Mouse (Mus musculus): ENCODE results near the gene Efcab3. TPM values are rescaled to one million over a fixed set of nuclear protein-coding genes. Genes with fewer than 3 reads are reported as not detected.
"Not testable (repeated sequence)": the region's sequence is repeated elsewhere in the genome, so short reads cannot be mapped to it uniquely, and the experiment has no call there.

The Efcab3 gene
- under 1 TPM; 0.55 to 0.69 TPM for total RNA-seq (2021)
- long read RNA-seq, experiment 1, result 0 reads
- long read RNA-seq, experiment 2, result 0 reads

DNA sequence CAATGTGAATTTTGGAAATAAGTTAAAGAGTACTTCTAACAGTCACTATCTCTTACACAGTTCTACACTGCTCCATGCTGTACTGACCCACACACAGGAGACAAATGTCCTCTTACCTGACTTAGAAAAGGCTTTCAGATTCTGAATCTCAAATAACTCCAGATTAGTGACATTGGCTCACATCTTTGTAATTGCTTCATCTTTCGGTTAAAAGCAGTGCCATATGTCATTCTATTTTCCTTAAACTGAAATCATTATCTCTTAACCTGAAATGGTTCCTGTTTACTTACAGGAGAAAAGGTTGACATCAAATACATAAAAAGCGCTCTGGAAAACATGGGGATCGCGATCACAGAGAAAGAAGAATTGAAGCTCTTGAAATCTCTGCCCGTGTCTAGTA lies at the start of gene Efcab3:
Gene Efcab3 (plus strand): TSS at position 301 of the 400 bp plus-strand sequence.
- DNase-seq (ENCODE audit: low spot score in 2 of 2), result no peak

DNA sequence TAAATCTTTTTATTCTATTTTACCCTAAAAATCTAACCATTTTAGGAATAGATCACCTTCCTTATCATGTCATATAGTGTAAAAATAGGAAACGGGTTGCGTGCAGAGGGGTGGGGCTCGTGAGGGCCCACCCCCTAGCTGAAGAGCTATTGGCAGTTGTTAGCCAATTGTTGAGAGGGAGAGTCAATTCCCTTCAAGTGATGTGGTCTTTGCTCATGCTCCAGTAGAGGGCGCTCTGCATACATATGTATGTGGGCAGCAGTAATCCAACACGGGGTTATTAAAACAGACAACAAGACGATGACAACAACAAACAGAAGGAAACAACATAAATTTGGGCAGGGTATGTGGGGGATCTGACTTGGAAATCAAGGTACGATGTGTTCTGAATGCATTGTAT lies 42.3 kb upstream of the Efcab3 start:
- no peak for DNase-seq (ENCODE audit: low spot score in 2 of 2)

- DNase-seq (ENCODE audit: low spot score in 2 of 2), result no peak
Observed at GRCm38 (mm10) chr11:105028744-105029348, 34.5 kb upstream of the Efcab3 start.

- DNase-seq (ENCODE audit: low spot score in 2 of 2), result no peak
Observed at GRCm38 (mm10) chr11:105029525-105029924, 33.9 kb upstream of the Efcab3 start.

GRCm38 (mm10) chr11:105030229-105030628 lies 33.2 kb upstream of the Efcab3 start:
- no peak for DNase-seq (ENCODE audit: low spot score in 2 of 2)

DNA sequence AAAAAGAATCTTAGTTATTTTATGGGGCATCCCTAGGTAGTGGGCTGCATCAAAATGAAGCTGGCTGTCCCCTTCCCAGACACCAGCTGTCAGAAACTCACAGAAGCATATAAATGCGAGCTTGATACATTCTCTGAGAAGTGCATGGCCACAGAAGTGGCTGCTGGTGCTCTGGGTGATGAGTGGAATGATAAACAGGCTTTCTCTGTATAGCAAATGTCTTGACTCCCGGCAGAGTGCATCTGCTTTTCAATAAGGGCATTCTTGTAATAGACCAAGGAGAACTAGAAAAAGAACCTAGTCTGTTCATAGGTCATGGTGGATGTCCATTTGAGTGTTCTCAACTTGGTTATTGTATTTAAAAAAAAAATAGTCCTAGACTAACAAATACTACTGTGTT lies 32.3 kb upstream of the Efcab3 start:
- peak in 1 of 2 experiments; percentile 31 for DNase-seq (ENCODE audit: low spot score in 2 of 2)

- DNase-seq (ENCODE audit: low spot score in 2 of 2), result no peak
Observed at GRCm38 (mm10) chr11:105035081-105035480, 28.3 kb upstream of the Efcab3 start.

- DNase-seq (ENCODE audit: low spot score in 2 of 2), result not testable (repeated sequence)
Observed at GRCm38 (mm10) chr11:105112448-105112847, 49.1 kb downstream of the Efcab3 start.

GRCm38 (mm10) chr11:105117814-105118213 lies 54.4 kb downstream of the Efcab3 start:
- DNase-seq (ENCODE audit: low spot score in 2 of 2), result no peak

DNA sequence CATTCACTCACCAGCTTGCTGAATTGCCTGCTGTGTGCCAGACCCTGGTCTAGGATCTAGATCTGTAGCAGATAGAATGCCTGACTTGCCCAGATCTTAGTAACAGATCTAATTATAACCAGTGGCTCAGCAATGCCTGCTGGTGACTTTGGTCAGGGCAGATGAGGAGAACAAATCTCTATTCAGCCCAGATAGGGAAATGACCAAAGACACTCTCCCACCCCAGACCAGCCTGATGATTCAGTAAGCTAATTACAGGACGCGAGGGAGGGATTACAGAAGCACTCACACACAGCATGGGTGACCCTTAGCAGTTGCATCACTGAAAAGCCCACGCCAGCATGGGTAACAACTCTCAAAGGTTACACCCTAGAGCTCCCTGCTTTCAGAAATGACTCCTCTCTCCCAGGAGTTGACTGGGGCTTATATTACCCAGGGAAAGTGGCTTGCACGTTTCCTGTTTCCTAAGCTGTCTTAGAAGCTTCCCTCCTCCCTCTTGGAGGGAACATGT lies 57.2 kb downstream of the Efcab3 start:
- no peak for DNase-seq (ENCODE audit: low spot score in 2 of 2)

- not testable (repeated sequence) for DNase-seq (ENCODE audit: low spot score in 2 of 2)
Observed at GRCm38 (mm10) chr11:105121792-105122191, 58.4 kb downstream of the Efcab3 start.

GRCm38 (mm10) chr11:105123986-105124385 lies 60.6 kb downstream of the Efcab3 start:
- DNase-seq (ENCODE audit: low spot score in 2 of 2), result peak; percentile 9 to 20

DNA sequence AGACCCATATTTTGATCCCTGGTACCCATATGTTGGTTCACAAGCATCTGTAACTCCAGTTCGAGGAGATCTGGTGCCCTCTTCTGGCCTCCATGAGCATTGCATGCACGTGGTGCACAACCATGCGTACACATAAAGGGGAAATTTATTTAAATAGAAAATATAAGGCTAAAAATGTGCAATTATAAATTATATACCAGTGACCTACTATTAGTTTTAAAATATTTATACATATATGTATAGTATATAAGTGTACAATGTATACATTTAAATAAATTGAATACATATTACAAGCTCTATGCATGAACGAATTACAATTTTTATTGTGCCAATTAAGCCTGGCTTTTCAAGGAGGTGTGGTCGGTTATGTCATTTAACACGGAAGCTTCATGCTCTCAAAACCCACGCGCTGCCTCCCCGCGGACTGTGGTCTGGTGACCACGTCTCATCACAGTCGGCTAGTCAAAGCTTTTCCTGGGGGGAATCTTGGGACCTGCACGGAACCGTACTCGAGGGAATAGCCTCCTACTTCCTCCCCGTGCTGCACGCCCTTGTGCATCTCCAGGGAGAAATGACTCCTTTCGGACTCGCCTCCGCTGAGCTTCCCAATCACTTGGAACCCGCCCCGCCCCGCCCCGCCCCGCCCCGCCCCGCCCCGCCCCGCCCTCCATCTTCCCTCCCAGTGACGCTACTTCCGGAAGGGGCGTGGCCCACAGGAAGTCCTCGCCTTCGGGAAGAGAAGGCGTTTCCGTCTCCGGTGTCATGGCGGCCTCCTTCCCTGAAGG lies 62.5 kb downstream of the Efcab3 start, which contains the start of gene Mettl2:
Gene Mettl2 (plus strand): TSS at position 691 of the 785 bp plus-strand sequence.
- peak; percentile 77 to 85 for DNase-seq (ENCODE audit: low spot score in 2 of 2)

GRCm38 (mm10) chr11:105126520-105127029 lies 63.2 kb downstream of the Efcab3 start:
- DNase-seq (ENCODE audit: low spot score in 2 of 2), result no peak

DNA sequence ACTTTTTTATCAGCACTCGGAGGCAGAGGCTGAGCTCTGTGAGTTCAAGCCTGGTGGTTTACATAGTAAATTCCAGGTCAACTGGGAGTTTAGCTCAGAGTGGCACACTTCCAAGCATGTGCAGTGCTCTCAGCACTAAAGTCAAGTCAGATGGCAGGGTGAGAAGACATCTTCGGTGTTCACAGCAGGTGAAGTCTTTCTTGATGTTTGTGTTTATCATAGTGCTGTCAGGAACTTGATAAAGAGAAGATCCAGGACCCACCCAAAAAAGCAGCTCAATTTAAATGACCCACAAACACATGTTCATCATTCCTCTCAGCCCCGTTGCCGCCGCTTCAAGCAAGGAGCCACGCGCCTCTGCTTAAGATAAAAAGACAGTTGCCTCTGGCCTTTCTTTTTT lies 72.3 kb downstream of the Efcab3 start:
- DNase-seq (ENCODE audit: low spot score in 2 of 2), result no peak

DNA sequence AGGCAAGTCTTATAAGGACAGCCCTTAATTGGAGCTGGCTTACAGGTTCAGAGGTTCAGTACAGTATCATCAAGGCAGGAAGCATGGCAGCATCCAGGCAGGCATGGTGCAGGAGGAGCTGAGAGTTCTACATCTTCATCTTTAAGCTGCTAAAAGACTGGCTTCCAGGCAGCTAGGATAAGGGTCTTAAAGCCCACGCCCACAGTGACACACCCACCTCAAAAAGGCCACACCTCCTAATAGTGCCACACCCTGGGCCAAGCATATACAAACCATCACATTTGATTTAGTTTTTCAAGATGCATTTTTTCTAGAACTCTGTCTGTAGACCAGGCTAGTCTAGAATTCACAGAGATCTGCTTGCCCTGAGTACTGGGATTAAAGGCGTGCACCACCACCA lies 73.9 kb downstream of the Efcab3 start:
- not testable (repeated sequence) for DNase-seq (ENCODE audit: low spot score in 2 of 2)

- DNase-seq (ENCODE audit: low spot score in 2 of 2), result not testable (repeated sequence)
Observed at GRCm38 (mm10) chr11:105140512-105140911, 77.1 kb downstream of the Efcab3 start.

GRCm38 (mm10) chr11:105141115-105141514 lies 77.7 kb downstream of the Efcab3 start:
- DNase-seq (ENCODE audit: low spot score in 2 of 2), result no peak

DNA sequence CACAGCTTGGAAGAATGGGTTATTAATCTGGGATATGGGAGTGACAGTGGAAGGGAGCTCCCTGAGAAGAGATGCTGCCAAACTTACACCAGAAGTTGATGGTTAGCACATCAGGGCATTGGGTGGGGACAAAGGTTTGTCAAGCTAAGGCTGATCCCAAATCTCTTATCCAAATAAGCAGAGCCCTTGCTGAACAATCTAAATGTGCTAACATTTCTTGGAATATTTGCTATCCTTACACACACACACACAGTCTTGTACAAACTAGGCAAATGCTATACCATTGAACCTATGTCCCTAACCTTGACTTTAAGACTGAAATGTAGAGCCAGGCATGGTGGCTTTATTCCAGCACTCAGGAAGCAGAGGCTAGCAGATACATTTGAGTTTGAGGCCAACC lies 80.2 kb downstream of the Efcab3 start:
- DNase-seq (ENCODE audit: low spot score in 2 of 2), result no peak

DNA sequence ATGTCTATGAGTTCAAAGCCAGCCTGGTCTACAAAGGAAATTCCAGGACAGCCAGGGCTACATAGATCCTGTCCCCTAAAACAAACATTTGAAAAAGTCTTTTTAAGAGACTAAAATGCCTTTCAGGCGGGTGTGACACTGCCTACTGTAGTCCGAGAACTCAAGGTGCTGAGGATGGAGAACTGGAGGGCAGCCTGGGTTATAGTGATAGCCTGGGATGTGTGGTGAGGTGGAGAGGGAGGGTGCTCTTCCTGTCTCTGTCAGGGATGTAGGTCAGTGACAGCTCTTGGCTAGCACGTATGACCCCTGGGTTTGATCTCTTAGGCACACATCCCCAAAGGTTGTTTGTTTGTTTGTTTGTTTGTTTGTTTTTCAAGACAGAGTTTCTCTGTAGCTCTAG lies 80.7 kb downstream of the Efcab3 start:
- no peak for DNase-seq (ENCODE audit: low spot score in 2 of 2)

- DNase-seq (ENCODE audit: low spot score in 2 of 2), result no peak
Observed at GRCm38 (mm10) chr11:105144508-105145210, 81.3 kb downstream of the Efcab3 start.
